Mouse (Mus musculus) adrenal gland, postnatal 36 days (tissue): ENCODE results near the gene Adrm1. TPM values are rescaled to one million over a fixed set of nuclear protein-coding genes. Genes with fewer than 3 reads are reported as not detected.

ENCODE experiments used
- DNase-seq, 2 experiments: peaks; one replicate each; pipeline ENCODE4 v3.0.0; 2021; ENCODE audit warnings: mixed read lengths in 1 of 2
- total RNA-seq, 2 experiments: library from RNA; stranded (reverse); gene quantifications; 2 replicates each; pipeline ENCODE4 v1.2.3; 2021

The Adrm1 gene
- total RNA-seq, 2 experiments from 2014 or later, result 148 to 182 TPM

DNA sequence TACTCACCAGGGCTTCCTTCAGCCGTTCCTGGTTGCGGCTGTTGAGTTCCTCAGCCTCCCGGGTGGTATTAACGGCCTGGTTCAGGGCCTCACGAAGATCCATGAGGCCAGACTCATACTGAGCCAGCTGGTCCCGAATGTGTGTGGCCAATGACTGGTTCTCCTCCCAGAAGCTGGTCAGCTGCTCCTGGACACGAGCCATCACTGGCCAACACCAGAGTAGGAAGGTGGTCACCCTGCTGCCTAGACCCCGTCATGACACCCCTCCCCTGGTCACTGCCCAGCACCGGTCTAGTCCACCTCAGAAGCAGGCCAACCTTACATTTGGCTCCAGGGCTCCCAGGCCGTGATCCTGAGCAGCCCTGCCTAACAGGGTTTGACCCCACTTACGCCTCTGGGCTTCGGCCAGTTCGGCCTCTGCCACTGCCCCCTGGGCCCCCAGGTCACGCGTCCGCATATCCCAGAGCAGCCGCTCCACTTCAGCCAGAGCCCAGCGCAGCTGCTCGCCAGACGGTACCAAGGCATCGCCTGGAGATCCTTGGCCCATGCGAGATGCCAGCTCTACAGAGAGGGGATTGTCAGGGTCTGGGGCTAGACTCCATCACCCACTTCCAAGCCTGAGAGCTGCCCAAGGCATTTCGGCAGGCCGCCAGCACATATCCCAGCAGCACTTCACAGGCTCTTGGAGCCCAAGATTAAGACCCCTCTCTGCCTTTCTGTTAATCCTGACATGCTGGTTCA lies 12.9 kb downstream of the Adrm1 start:
- no peak for DNase-seq

- no peak for DNase-seq
Observed at GRCm38 (mm10) chr2:180184752-180185109, 13.4 kb downstream of the Adrm1 start.

- DNase-seq, result no peak
Observed at GRCm38 (mm10) chr2:180185686-180186085, 14.4 kb downstream of the Adrm1 start.

GRCm38 (mm10) chr2:180187362-180187761 lies 16.1 kb downstream of the Adrm1 start:
- DNase-seq, result no peak

GRCm38 (mm10) chr2:180196610-180197322 lies 25.5 kb downstream of the Adrm1 start:
- DNase-seq, result no peak

DNA sequence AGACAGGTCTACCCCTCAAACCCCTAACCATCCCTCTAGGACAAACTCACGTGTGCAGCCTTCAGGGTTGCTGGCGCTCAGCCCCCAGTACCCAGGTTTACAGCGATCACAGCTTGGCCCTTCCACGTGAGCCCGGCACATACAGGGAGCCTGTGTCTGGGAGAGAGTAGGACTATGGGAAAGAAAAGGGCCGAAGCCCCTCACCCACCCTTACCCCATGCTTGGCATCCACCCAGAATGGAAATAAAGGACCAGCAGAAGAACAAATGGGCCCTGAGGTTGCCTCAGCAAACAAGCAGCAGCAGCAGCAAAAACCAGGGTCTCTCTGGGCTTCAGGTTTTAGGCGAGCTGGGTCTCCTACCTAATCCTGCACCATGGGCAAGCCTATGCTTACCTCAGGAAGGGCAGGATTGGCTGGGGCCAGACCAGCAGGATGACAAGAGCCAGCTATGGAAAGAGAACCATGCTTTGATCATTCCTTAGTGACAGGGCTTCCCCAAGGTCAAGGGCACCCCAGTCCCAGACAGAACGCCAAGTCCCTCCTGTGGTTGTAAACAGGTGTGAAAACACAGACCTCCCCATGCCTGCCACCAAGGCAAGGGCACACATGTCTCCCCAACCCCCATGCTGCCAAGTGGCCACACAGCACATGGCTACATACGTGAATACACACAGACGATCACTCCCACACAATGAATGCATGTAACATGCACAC lies 26.2 kb downstream of the Adrm1 start:
- peak; percentile 40 to 60 for DNase-seq

- peak; percentile 28 to 47 for DNase-seq
Observed at GRCm38 (mm10) chr2:180198782-180199181, 27.5 kb downstream of the Adrm1 start.

GRCm38 (mm10) chr2:180200681-180201080 lies 29.4 kb downstream of the Adrm1 start:
- no peak for DNase-seq

- no peak for DNase-seq
Observed at GRCm38 (mm10) chr2:180201303-180201702, 30.0 kb downstream of the Adrm1 start.

GRCm38 (mm10) chr2:180202263-180202662 lies 31.0 kb downstream of the Adrm1 start:
- no peak for DNase-seq

DNA sequence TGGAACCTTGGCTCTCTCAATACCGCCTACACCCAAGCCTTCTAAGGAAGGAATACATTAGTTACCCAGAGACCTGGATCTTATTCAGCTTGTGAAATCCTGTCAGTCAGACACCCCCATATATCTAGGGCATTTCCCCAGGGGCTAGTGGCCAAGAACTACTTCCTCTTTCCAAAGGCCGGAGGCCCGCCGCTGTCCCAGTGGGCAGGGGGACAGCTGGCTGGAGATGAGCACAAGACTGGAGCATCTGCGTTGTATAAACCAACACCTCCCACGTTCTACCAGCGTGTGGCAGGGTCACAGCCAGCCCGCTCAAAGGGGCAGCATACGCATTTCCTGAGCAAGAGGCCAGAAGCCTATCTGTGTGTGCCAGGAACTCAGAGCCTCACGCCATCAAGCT lies 31.5 kb downstream of the Adrm1 start:
- DNase-seq, result no peak

GRCm38 (mm10) chr2:180204501-180204900 lies 33.2 kb downstream of the Adrm1 start:
- DNase-seq, result no peak

DNA sequence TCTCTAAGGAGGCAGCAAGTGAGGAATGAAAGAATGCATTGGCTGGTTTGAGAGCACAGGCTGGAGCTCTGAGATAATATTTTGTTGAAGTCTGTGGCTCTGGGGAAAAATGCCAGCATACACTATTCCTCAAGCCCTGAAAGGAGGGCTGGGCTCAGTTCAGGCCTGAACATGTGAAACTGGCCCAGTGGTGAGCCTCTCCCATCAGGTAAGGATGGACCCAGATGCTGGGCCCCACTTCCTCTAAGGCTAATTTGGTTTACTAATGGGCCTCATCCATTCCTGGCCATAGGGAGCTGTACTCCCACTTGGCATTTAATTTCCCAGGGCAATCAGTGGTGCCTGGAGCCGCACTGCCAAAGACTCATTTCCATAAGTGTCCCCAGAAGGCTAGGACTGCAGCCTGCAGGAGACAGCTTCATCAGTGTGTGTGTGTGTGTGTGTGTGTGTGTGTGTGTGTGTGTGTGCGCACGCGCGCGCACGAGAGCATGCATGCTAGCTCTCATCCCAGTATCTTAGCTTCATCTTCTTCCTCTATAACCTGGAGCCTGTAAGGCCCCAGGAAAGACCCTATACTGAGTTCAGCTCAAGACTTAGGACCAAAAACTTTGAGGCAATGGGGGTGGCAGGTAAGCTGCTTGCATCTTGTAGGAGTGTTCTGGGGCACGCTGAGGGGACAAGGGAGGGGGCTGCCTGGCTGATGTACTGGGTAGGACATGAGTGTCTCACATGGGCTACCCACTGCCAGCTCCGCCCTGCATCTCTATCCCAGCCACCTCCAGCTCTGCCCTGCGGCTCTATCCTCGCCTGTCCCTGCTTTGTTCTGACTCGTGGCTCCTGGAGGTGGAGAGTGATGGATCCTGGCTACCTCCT lies 34.0 kb downstream of the Adrm1 start:
- DNase-seq, result no peak

DNA sequence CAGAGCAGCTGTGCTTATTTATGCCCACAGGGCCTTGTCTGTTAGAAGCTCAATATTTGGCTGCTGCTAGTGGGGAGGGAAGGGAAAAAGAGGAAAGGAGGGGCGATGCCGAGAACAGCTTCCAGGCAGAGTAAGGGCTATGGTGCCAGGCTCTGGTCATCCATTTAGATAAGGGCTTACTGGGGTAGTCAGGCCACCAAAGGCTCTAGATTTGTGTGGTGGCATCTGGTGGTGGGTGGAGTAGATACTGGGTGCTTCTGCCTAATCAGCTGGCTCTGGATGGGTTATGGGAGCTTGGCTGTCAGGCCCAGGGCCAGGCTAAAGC lies 34.6 kb downstream of the Adrm1 start:
- DNase-seq, result no peak

GRCm38 (mm10) chr2:180207840-180208239 lies 36.6 kb downstream of the Adrm1 start:
- DNase-seq, result peak; percentile 67 to 77

- no peak for DNase-seq
Observed at GRCm38 (mm10) chr2:180208976-180209375, 37.7 kb downstream of the Adrm1 start.

DNA sequence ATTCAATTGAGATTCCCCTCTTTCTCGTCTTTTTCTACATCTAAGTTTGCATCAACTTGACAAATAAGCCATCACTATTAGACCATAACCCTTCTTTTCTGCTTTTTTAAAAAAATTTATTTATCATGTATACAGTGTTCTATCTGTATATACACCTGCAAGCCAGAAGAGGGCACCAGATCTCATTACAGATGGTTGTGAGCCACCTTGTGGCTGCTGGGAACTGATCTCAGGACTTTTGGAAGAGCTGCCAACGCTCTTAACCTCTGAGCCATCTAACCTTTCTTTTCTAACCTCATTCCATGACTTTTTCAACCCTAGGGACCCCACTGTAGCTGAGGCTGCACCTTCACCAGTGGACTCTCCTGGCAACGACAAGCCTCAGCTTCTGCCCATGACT lies 41.0 kb downstream of the Adrm1 start:
- DNase-seq, result no peak

DNA sequence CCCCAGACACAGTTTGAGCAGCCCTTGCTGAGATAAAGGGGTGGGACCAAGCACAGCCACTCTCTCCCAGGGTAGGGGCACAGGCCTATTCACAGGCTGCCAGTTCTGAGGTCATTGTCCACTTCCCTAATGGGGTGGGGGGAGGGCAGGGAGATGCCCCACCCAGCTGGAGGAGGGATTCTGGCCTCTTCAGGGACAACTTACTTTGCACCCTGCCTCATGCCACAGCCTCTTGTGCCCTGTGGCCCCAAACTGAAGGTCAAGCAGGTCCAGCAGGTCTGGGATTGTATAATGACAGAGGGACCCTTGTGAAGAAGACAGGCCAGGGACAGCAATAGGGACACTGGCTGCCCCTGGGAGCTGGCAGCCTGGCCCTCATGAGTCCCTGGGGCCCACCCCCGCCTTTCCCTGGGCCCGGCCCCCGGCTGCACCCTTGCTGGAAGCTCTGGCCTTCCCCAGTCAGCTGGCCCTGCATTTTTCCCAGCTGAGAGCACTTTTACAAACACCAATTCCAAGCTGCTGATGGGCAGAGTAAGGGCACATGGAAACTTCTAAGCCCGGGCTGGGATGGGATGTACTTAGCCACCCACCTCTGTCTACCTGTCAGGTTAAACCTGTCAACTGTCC lies 43.2 kb downstream of the Adrm1 start:
- DNase-seq, result peak; percentile 69 to 79

GRCm38 (mm10) chr2:180215011-180215461 lies 43.8 kb downstream of the Adrm1 start:
- DNase-seq, result peak; percentile 68 to 78

DNA sequence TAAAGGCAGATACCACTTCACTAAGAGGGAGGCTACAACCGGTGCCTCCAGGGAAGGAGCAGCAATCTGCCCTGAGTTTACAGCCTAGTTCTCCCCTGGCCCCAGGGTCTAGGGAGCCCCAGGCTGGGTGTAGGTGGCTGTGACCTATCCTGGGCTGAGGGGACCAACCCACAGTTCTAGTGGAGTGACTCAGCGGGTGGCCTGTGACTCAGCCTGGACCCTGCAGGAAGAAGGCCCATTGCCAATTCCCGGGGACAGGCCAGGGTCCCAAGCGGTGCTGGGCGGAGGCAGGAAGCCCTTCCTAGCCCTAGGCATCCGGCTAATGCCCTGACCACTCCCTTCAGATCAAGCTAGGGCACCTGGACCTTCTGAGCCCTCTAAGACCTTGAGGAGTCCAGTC lies 44.7 kb downstream of the Adrm1 start:
- DNase-seq, result peak; percentile 87 to 88

- no peak for DNase-seq
Observed at GRCm38 (mm10) chr2:180216921-180217320, 45.6 kb downstream of the Adrm1 start.

GRCm38 (mm10) chr2:180217587-180217986 lies 46.3 kb downstream of the Adrm1 start:
- peak; percentile 81 to 85 for DNase-seq
